Mouse (Mus musculus) adrenal gland, postnatal 10 days (tissue): ENCODE data around the gene Lrguk. TPM values are rescaled to one million over a fixed set of nuclear protein-coding genes. Genes with fewer than 3 reads are reported as not detected.

Source experiments
- DNase-seq: peaks from one replicate; pipeline ENCODE4 v3.0.0; 2021; ENCODE audit warnings: mixed read lengths
- total RNA-seq, 2 experiments: library from RNA; stranded (reverse); gene quantifications; 2 replicates each; pipeline ENCODE4 v1.2.3; 2021

Lrguk gene
- total RNA-seq, 2 experiments from 2014 or later: 0.45 to 0.76 TPM

DNA sequence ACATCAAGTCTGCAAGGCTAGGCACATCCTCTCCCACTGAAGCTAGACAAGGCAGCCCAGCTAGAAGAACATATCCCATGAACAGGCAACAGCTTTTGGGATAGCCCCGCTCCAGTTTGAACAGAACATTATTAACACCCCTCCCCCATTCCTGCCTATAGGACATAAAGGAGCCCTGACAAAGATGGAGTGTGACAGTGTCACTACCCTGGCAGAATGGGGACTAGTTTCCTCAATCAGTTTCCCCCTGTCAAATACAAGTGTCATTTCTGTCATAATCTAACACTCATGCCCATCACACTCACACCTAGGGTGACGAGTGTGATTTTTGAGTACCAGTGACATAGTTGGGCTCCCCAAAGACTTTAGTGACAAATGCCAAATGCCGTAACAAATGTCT is 118.8 kb downstream of the Lrguk start:
- DNase-seq: no peak

DNA sequence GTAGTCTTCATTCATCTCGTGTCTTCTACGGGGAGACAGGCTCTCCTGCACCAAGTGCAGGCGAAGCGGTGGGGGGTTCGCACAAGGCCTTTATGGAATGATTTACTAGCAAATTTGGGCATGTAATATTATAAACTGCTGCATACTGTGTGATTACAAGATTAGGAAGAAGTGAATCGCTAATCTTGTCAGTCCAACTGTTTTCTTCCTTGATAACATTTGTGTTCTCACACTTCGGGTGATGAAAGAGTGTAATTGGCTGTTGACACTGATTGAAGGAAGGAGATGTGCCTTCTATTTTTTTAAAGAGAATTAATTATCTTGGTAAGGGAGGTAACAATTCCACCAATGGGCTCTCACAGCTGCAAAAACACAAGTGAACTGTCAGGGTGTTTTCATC is 119.4 kb downstream of the Lrguk start:
- DNase-seq: no peak

DNA sequence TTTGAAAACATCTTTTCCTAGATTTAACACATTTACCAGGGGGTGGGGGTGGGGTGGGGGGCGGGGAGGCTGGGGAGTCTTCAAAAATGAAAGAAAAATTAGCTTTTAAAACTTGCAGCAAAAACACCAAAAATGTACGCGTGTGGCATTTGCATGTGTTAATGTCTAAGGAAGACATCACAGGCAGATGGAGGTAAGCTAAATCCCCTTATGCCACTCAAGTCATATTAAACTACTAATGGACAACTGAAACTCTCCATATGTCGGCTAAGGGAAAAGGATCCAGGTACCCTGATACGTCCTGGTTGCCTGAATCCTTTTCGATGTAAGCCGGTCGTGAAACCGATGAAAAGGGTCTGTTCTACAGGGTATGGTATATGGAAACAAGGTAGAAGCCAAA is 119.8 kb downstream of the Lrguk start:
- no peak for DNase-seq

DNA sequence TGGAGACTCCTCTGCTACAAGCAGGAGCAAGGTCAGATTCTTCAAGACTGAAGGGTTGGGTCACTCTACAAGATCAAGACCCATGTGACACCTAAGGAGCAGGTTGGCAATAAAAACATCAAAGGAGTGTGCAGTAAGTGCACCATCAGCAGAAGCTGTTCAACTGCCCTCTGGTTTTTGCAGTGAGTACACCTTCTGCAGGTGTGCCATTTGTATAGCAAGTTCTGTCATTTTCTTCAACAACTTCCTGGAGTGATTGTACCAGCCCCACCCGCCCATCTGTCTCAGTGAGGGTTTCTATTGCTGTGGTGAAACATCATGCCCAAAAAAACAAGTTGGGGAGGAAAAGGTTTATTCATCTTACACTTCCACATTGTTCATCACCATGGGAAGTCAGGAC is 120.6 kb downstream of the Lrguk start:
- DNase-seq: no peak

DNA sequence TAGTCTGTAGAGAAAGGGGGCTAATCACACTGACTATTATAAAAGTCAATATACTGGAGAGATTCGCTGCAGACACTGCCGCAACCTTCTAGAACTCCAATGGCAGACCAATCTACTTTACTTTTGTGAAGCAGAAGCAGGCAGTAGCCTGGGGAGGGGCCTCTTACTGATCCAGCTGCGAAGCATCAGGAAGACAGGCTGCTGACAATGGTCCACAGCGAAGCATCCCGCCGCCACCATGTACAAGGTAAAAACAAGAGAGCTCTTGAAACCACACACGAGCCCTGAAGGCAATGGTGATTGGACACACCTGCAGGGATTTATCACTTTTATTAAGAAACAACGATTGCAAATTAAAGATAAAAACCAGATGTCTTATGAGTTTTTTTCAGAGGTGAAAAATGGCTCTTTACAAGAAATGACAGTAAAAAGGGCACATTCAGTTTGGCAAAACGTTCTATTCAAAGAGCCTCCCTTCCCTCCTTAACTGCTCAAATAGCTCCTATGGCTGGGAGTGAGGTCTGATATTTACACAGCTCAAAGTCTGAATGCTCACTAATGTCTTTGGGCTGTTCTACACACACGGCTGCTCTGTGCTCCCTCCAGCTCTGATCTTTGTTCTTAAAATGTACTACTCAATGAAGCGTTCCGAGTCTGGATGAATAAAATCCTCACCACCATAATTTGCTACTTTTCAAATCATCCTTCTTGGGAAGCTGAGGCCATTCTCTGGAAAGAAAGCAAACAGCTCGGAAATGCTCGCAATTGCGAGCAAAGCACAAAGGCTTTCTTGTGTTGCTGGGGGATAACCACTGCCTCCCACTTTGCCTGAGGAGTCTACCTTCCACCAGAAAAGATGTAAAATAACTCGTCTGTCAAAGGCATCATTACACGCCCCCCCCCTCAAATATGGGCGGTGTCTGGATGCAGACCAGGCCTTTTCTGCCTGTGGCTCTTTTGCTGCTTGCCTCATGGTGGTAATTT is 124.1 kb downstream of the Lrguk start:
- DNase-seq: no peak

DNA sequence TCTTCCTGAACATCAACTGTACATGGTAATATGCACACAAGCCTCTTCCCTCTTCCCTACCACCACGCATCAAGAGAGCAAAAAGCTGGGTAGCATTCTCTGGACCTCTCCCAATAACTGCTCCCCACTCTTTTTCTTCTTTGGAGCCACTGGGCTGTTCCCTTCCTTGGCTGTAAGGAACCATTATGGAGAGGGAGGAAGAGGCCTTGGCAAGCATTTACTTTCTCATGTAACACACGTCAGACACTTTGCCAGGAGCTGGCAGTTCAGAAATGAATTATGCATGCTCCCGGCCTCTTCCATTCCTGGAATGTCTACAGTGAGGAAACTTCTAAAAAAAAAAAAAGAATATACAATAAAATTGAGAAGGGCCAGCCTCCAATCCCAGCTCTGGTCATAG is 125.0 kb downstream of the Lrguk start:
- DNase-seq: peak; percentile 58

DNA sequence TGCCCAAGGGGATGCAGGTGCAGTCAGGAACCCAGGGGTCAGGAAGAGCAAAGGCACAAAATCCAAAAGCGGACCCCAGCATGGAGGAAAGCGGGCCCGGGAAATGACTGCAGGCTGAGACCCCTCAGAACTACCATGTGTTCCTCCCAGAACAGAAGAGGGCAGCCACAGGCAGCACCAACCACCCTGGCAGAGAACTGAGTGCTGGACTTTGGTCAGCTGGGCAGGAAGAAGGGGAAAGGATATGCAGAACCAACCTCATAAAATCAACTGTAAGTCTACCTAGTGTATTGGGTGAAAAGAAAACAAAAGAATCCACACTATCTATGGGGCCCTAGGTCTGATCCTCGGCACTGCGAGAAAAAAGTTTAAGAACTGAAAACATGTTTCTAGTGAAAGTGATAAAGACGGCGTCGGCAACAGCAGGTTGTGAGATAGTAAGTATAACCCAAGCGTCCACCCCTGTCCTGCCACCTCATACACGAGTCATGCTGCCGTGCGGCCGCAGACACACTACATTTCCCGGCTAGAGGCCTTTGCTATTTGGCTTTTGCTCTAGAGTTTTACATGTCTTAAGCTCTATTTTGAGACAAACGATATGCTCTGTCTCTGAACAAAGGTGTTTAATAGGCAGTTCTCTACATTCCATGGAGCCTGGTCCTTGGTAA is 126.0 kb downstream of the Lrguk start:
- no peak for DNase-seq

DNA sequence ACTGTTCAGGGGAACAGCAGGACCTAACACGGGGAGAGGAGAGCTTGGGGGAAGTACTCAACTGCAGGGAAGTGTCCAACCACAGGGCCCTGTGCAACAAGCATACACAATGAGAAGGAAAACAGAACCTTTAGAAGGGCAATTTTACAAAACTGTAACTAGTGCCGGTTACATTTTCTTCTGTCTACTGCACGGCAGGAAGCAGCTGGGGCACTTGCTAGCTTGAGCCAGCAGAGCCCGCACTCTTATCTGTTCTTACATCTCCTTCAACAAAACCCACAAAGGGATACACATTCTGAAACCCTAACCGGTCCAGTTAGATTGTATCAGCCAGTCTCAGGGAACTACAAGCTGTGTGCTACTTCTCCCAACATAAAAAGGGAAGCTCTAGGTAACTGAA is 126.8 kb downstream of the Lrguk start:
- DNase-seq: no peak

DNA sequence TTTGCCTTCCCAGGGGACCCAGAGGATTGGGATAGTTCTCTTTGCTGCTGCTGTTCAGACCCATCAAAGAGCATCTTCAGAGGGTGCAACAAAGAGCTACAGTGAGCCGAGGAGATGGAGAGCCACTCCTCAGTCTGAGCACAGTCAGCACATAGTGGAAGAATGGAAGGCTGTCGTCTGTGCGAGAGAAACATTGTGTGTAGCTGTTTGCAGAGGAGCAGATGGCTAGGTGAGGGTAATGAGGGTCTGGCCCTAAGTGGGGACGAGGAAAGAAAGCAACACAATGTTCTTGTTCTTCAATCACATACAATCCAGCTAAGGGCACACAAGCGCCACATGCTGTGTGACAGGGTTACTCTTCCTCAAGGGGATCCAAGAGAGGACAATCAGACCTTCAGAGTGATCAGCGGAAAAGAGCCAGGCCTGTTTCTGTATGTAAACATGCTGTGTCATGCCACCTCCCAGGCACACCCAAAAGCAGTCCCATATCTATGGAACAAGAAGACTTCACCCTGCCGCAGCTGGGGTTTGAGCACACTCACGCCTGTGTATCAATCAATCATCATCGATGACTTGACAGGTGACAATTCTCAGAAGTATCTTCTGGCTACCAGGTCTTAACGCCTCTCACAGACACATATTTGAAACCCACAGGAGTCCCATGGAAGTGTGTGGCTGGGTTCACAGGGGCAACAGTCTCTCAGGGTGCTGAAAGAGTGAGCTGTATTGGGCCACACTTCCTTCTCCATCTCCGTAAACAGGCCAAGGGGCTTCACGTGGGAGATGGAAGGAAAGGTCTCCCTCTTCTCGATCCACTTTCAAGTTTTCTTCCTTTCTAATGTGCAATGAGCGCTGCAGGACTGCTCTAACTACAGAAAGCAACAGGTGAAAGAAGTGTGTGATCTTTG is 127.8 kb downstream of the Lrguk start:
- no peak for DNase-seq

DNA sequence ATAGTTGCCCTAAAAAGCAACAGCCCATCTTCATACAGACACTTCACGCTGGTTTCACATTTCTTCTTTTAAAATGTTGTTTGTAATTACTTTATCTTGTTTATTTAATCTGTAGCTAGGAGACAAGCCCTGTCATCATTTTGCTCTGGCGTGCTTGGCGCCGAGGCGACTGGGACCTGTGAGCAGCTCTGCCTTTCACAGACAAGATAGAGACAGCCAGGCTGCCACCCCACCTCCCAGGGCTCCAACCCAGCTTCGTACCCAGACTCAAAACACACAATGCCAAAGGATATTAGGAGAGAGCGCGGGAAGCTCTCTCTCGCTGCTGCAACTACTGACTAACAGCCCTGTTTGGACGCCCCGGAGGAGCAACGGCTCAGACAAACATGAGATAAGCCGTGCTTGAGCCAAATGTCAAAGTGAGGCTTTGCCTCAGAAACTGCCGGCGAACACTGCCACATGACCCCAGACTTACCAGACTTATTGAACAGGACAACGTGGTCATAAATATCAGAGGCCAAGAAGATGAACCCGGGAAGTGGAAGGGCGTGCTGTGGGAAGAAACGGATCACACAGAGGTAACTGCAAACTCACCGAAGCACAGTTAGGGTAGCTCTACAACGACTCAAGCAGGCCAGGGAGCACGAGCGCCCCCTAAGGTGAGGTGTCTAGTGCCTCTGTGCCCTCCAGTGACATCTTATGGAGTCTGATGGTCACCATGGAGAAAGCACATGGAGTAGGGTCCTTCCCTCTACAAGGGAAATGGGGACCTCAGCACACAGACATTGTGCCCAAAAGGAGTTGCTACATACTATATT is 131.0 kb downstream of the Lrguk start:
- peak; percentile 23 for DNase-seq

DNA sequence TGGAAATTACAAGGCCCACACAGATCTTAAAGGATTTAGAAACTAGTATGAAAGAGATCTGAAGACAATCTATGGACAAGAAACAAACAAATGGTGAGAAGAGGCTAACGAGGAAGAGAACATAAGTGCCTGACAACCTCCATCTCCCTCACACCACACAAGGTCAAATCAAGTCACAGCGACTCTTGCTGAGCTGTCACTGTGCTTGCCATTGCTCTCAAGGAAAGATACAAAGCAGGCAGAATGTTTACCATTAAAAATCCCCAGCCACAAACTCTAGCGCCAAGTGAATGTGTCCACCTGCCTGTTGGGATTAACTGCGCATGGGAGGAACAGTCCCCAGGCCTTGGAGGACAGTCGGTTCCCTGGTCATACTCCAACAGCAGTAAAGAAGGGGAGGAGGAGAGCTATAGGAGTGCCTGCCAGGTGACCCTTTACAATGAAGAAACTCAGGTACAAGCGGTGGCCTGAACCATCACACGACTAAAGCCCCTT is 131.6 kb downstream of the Lrguk start:
- no peak for DNase-seq

DNA sequence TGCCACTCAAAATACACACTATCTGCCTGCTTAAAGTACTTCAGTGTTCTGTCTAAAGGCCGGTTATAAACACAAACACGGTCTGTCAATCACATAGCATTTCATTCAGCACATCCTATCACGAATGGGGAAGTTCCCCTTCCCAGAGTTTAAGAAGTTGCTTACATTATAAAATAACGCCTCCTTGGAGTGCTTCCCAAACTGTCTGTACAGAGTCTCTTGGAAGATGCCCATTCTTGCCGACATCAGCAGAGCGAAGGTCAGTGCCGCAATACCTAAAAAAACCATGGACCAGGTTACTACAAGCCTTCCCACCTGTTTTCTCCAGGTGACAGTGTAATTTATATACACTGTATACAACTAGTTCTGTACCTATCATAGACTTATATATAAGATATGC is 132.3 kb downstream of the Lrguk start:
- no peak for DNase-seq

DNA sequence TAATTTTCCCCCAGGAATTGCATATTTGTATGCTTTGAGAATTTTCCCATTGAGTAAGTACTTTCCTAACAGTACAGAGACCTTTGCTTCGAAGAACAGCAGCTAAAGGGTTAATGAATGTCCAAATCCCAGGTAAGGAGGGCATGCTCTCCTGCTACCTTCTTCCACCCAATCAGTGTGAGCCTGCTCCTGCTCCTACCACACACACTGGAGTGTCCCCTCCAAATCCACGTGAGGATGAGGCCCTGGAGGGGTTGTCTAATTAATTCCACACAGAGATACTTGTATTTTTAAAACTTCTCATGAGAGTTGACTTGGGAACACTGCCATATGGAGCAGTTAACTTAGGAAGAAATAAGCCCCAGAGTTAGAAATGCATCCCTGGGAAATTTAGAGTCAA is 133.4 kb downstream of the Lrguk start:
- no peak for DNase-seq

DNA sequence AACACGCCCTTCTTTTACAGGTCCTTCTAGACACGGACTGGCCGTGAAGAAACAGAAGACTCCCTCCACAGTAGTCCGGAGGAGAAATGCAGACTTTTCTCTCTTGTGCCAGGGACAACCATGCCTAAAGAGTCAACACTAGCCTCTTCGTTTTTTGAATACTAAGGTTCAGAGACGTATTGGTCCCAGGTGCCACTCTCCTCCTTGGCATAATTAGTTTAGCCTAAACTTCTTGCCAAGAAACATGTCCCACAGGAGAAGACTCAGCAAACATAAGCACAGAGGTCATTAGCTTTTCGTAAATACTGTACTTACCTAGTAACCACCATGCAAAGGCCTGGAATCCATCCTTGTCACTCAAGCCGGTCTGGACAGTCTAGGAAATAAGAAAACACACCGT is 133.8 kb downstream of the Lrguk start:
- no peak for DNase-seq

DNA sequence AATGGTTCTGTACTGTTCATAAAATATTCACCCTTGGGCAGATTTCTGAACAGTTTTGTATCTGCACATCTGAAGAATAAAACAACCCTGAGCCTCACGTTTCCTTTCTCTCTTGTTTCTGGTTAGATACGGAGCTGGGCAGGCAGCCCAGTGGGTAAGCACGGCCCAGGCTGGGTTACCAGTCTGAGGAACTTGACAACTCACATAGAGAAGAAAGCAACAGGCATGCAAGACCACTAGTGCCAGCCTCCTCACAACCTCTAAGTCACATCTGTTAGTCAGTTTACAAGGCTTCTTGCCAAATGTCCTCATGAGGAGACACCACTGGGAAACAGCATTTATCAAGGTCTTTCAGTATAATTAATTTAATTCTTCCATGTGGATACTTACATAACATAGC is 139.6 kb downstream of the Lrguk start:
- peak; percentile 30 for DNase-seq

DNA sequence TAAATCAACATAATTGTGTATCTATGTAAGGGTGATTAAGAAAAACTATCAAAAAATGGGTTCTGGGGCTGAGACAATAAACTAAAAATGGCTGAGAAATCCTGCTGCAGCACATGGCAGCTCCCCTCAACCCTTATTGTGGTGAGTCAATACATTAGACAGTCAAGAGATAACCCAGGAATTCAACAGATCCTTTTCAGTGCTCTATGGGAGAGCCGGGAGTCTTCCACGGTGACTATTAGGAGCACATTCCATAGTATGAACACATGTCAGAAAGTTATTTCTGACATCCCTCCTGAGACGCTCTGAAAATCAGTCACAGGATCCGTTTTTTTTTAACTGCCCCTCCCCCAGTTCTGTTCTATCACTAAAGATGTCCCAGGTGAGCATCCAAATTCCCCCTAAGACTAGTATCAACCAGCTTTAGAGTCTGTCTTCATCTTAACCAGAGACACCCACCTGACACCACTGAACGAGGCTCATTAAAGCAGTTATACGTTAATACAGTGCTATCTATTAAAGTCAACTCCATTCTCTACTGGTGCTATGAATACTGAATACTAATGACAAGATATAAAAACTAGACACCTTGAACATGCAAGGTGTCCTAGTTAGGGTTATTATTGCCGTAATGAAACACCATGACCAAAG is 141.7 kb downstream of the Lrguk start:
- DNase-seq: no peak

DNA sequence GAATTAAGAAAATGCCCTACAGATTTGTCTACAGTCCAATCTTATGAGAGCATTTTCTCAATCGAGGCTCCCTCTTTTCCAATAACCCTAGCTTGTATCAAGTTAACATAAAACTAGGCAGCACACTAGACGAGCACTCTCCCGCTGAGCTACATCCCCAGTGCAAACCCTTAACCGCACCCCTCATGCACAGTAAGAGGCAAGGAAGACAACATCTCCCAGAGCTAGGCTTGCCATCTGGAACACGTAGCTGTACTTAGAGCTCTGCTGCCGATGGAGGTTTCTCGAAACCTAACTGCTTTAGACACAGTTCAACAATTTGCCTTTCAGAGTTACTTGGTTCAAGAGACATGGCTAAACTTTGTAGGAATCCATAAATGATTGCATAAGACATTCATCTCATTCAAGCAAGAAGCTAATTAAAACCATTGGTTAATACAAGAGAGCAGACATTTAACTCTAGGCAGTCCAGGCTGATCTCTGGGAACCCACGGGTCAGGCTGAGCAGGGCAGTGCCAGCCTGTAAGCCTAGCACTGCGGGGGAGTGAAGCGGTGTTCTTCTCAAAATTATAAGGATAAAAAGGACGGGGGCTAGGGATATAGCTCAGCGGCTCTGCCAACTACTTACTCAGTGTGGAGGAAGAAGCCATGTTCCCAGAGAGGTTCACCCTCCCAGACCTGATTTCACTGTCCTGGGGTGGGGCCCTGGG is 142.7 kb downstream of the Lrguk start:
- no peak for DNase-seq

DNA sequence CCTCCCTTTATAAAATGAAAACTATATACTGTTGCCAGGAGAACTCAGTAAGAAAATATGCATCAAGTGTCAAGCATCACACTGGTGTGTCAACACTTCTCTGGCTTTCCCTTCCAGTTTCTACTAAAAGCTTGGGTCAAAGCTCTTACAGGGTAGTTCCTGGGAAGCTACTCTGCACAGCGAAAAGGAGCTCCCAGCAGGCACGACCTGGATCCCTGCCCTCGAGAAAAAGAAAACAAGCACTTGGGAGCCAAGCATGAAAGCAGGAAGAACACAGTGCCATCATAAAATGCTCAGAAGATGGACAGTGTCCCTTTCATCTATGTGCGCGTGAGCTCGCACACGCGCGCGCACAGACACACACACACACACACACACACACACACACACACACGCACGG is 144.0 kb downstream of the Lrguk start:
- DNase-seq: peak; percentile 38

DNA sequence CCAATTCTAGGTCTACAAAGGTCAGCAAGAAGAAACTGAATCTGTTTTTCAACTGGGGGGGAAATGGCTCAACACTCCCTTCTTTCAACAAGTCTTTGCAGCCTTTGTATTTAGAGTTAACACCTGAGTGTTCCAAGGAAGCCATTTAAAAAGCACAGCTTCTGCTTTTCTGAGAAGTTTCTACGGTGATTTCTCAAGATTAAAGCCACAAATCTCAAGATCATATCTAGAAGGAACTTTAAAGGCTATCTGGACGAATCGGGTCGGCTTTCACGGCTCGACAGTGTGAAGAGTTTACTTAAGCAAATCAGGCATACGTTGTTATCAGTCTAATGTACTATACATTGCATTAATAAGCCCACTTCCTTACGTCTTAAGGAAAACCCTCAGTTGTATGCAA is 145.5 kb downstream of the Lrguk start:
- no peak for DNase-seq
